Mouse (Mus musculus) cerebellum, adult 2 months (tissue): ENCODE measurements at regions not wholly inside any gene's neighbourhood (a gene's known extent, or its start where the extent isn't known, plus 50 kb on each side); places are given as distances from the start of the nearest gene placed in this dataset.

ENCODE experiments used
- CTCF ChIP-seq: fragments of 200-500 bp; IDR thresholded peaks from 2 replicates; pipeline ENCODE4 v1.5.1; 2011; ENCODE audit warnings: low read depth, mild to moderate bottlenecking, control low read depth, low read length, moderate library complexity, borderline replicate concordance; ENCODE audit not compliant: insufficient read depth
- POLR2A ChIP-seq: fragments of 200-500 bp; IDR thresholded peaks from 2 replicates; pipeline ENCODE4 v1.6.1; 2011; ENCODE audit warnings: low read length, control low read depth, borderline replicate concordance; ENCODE audit not compliant: insufficient read depth

DNA sequence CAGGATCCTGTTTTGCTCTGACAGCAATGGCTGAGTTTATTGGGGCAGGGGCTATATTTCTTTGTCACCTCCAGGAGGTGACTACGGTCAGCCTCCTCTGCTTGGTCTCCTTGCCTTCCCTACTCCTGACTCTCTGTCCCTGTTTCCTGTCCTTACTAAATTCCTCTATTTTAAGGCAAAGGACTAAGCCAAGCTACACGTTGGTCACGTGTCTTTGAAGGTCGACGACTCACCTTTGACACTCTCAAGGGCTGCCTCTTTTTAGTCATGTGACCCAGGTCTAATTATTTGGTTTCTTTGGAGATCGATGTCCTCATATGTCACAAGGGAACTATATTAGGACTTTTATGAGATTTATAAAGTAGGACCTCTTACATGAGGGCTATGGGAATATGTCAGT lies 86.9 kb downstream of the Atp1a1 start:
- TF ChIP-seq CTCF: no peak
- no peak for TF ChIP-seq POLR2A
